Mouse (Mus musculus): ENCODE data around the gene Vsx2. TPM values are rescaled to one million over a fixed set of nuclear protein-coding genes. Genes with fewer than 3 reads are reported as not detected.

Vsx2 gene
- total RNA-seq, 2 experiments from 2014 or later, result not detected

DNA sequence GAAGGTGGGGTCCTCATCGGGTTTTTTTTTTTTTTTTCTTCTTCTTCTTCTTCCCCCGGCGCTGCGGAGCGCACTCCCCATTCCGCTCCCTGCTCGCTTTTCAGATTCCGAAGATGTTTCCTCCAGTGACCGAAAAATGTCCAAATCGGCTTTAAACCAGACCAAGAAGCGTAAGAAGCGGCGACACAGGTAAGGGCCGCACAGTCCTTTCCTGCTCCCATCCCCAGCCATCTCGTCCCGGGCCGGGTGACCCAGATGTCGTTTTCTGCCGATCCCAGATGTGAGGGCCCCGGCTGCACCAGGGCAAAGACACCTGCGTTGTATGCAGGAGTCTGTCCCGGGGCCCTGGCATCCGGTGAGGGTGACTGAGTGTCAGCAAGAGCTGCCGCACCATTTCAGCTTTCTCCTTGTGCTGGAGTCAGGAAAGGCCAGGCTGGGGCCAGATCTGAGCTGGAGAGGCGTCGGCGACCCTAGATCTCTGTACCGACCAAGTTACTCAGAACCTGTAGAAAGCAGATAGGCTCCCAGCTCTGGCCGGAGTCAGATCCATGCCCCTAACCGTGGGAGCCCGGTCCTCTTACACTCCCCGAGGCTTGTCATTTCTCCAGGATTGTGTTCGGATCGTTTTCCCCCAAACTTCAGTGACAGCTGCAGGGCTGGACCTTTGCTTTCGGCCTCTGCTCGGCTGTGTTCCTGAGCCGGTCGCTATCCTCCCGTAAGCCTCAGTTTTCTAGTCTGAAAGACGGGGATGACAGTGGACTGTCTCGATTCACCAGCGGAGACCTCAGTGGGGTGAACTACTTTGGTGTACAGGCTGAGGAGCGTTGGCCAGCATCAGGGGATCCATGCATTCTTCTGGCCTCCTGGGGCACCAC is 2.1 kb downstream of the Vsx2 start:
- DNase-seq, result peak in 1 of 2 experiments; percentile 16
- intact Hi-C loops (cut with DNase I), result no loop called here

DNA sequence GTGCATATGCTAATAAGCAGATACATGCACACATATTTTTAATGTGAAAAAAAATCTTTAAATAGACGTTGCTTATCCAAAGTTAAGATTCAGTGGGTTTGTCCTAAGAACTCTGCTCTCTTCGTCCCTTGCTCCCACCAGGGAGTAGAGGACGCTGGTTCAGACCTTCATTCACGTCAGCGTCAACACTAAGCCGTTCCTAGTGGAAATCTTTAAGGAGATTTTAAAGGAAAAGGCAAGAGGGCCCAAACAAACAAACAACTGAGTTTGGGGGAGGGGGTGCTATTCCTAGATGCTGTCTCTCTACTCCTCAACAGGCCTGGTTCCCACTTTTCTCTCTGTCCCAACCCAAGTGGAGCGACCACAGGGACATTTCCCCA is 2.8 kb downstream of the Vsx2 start:
- intact Hi-C loops (cut with DNase I), result no loop called here
- no peak for DNase-seq

DNA sequence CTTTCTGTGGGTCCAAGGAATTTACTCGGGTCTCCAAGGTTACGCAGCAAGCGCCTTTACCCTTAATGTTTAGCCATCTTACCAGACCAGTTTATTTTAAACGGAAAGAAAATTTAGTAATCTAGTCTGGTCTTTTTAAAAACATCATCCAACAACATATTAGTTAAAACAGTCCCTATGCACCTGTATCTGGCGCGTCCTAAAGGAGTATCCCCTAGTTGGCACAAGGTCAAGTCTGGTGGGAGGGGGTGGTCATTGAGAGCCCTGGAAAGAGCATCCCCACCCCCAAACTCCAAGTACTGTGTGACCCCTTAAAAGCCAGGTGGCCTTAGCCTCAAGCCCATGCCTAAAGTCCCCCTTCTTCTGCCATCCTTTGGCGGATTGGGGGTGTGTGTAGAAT is 3.5 kb downstream of the Vsx2 start:
- no peak for DNase-seq
- intact Hi-C loops (cut with DNase I), result no loop called here

DNA sequence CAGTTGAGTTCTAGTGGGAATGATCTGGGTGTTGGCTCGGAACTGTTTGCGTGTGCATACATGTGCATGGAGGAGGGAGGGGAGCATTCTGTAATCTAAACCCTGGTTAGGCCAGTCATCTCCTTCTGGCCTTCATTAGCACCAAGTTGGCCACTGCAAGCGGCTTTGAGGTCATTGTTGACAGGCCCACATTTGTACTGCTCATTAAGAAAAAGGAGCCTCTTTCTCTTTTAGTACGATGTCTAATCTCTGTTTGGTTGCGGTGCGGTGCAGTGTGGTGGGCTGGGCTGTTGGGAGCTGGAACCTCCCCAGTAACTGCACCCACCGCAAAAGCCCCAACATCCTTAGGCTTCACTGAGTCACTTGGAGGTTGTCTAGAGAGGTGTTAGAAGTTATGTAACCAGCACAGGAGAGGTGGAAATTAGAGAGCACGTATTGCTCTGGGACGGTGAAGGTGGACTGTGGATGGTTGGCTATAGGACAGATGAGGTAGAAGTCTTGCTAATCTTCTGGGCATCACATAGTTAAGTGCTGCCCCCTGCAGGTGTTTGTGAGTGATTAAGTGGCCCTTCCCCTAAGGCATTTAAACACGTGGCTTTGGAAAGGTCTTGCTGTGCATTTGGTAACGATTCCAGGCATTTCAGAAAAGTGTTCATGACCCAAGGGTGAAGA is 8.3 kb downstream of the Vsx2 start:
- DNase-seq, result no peak
- intact Hi-C loops (cut with DNase I), result no loop called here

DNA sequence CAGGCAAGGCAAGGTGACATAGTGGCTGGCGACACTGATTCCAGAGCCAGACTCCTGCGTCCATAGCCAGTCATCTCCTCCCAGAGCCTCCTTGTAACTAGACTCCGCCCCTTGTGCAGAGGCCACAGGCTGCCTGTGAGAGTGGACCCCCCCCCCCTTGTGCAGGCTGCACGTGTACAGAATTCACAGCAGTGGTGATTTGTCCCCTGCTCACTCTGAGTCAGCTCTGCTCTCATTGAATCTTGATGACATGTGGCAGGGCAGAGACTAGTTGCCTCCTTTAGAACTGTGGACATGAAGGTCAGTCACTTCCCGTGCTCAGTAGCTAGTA is 8.8 kb downstream of the Vsx2 start:
- no peak for DNase-seq
- intact Hi-C loops (cut with DNase I), result no loop called here

DNA sequence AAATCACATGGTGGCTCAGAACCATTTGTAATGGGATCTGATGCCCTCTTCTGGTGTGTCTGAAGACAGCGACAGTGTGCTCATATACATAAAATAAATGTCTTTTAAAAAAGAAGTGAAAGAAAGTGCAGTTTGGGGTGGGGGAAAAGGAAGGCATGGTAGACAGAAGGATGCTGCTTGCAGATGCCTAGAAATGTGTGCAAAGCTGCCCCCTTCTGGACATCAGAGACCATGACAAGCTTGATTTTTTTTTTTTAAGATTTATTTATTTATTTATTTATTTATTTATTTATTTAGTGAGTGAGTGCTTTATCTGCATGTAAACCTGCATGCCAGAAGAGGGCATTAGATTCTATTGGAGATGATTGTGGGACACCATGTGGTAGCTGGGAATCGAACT is 11.7 kb downstream of the Vsx2 start:
- DNase-seq, result no peak
- intact Hi-C loops (cut with DNase I), result no loop called here

DNA sequence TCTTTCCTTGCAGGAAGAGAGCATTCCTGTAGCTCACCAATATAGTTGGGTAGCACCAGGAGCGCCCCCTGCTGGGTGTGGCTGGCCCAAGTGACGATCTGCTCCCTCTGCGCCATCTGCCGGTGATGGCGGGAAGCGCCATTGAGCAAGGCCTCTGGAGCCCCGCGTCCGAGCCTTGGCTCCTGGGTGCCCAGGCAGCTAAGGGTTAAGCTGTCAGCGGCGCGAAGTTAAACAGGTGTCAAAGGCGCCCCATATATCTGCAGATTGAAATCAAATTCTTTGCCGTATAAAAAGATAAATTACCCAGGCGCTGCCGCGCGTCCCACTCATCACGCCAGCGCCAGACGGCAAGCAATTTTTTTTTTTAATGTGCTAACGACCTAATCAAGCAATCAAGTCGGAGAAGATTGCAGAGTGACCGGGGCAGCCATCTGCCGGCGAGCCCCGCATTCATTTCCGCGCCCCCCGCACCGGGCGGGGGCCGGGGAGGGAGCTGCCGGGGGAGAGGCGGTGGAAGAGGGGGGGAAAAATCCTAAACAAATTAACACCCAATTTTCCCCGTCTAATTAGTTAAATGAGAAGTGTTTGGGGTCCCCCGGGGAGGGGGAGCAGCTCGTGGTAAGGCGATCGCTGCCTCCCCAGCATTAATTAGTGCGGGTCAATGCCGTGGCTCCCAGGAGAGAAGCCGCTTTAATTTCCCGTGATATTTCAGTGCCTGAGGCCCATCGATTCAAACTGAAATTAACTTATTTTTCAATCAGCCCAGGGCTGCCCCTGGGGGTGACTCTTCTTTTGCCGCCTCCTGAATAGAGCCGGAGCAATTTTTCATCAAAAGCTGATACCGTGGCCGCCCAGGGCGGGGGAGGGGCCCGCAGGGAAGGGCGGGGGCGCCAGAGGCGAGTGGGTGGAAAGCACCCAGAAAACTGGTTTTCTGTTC is 20.5 kb downstream of the Vsx2 start:
- intact Hi-C loops (cut with DNase I), result loop anchor here (1.0 to 5.0 kb wide), 2 partner anchors 43 to 121 kb away; no protein-coding TSS in a partner anchor
- DNase-seq, result peak; percentile 92 to 97

DNA sequence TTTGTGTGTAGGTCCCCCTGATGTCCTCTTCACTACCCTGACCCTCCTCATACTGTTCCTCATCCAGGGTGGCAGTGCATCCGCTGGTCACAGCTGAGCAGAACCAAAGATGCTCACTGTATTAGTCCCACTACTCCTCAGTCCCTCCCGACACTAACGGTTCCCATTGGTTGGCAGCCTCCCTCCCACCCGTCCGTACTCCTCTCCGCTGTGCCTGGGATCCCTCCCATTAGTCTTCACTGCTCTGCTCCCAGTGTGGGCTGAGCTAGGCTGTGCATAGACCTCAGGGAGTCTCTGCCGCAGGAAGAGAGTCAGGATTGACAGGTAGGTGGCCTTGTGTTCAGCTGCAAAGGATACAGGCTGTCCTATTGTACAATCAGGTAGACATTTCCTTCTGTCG is 28.8 kb downstream of the Vsx2 start:
- intact Hi-C loops (cut with DNase I), result no loop called here
- no peak for DNase-seq

DNA sequence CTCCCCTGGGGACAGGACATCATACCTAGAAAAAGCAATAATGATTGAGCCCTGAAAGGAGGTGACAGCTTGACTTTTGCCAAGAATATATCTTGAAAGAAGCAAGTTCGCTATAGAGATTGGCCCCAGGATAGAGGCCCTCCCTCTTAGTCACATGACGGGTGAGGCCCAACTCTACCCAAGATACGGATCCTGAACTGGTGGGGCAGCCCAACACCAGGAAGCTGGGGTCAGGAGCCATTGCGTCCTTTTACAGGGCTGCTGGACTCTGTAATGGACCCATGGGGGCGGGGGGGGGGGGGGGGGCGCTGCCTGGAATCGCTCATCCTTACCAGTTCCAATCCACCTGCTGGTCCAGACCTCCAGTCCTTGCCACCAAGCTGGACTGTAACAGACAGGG is 34.4 kb downstream of the Vsx2 start:
- no peak for DNase-seq
- intact Hi-C loops (cut with DNase I), result no loop called here

DNA sequence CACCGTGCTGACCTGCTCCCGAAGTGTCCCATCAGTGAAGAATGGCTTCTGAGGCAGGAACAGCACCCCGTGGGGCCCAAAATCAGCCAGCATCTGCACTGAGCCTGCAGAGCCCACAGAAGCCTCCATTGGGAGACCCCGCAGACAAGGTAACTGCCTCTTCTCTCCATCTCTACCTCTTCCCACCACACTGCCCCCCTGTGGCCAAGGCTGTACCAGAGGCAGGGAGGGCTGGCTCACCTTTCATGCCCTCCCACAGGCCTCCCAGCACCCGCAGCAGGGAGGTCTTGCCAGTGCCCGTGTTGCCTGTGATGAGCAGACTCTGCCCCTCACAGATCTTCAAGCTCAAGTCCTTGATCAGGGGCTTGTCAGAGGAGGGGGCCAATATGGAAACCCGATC is 36.3 kb downstream of the Vsx2 start:
- no peak for DNase-seq
- intact Hi-C loops (cut with DNase I), result no loop called here

DNA sequence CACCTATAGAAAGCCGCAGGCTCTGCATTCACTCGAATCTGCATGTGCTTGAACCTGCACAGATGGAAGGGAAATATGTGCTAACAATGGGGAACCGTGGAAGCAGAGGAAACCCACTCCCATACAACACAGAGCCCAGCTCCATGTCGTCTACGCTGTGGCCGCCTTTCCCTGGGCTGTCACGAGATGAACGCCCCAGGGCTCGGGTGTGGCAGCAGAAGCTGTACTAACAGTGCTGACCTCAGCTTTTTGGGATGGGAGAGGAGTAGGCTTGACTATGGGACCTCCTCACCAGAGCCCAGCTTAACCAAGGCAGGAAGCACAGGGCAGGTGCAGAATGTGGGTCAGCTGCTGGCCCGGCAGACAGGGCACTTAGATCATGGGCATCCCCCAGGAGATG is 42.2 kb downstream of the Vsx2 start:
- no peak for DNase-seq
- intact Hi-C loops (cut with DNase I), result loop anchor here (10.0 kb wide), 1 partner anchor 363 kb away; the partner anchor contains the start of genes Arel1 and Fcf1

DNA sequence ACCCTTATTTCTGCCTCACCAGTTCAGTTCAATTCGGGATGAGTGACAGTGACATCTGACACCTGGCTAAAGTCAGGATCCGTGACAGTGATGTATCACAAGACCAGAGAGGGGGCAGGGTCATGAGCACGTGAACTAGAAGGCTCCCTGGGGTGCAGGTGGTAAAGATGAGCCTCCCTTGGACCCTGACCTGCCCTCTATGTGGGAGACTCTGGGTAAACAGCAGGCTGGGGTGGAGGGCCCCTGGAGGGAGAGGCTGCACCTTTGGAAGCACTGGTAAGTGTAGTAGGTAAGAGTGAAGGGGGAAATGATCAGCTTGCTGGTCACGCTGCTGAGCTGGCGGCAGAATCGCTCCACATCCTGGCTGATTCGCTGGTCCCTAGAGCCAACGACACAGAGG is 43.0 kb downstream of the Vsx2 start:
- intact Hi-C loops (cut with DNase I), result loop anchor here (10.0 kb wide), 1 partner anchor 362 kb away; the partner anchor contains the start of genes Arel1 and Fcf1
- no peak for DNase-seq

DNA sequence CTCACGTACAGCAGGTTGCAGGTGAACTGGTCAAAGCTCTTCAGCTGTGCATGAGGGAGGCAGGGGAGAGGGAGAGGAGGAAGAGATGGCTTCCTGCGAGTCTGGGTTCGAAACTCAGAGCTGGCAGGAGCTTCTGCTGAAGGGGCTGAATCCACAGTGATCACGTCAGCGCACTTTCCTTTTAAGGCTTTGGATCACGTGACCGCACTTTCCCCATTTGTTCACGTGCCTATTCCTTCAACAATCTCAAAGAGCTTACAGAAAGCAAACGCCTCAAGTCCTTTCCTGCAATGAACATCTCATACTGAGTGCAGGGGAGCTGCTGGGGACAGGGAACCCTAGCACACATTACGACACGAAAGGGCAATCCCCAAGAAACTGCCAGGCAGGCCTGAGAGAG is 44.4 kb downstream of the Vsx2 start:
- no peak for DNase-seq
- intact Hi-C loops (cut with DNase I), result loop anchor here (10.0 kb wide), 1 partner anchor 361 kb away; the partner anchor contains the start of genes Arel1 and Fcf1

DNA sequence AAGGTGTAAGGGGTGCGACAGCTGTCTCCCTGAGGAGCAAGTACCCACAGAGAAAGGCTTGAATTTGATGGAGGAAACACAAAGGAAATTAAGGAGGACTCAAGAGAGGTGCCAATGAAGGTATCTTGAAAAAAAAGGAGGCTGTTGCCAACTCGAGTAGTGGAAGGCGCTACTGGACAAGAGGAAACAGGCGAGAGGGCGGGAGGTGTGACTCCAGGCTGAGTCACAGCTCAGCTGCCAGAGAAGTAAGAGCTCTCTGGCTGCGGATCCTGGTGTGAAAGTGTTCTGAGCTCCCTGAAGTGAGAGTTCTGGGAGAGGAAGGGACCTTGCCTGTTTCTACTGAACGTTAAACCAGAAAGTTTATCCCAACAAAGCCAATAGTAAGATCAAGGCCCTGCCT is 45.0 kb downstream of the Vsx2 start:
- no peak for DNase-seq
- intact Hi-C loops (cut with DNase I), result loop anchor here (10.0 kb wide), 1 partner anchor 360 kb away; the partner anchor contains the start of genes Arel1 and Fcf1

DNA sequence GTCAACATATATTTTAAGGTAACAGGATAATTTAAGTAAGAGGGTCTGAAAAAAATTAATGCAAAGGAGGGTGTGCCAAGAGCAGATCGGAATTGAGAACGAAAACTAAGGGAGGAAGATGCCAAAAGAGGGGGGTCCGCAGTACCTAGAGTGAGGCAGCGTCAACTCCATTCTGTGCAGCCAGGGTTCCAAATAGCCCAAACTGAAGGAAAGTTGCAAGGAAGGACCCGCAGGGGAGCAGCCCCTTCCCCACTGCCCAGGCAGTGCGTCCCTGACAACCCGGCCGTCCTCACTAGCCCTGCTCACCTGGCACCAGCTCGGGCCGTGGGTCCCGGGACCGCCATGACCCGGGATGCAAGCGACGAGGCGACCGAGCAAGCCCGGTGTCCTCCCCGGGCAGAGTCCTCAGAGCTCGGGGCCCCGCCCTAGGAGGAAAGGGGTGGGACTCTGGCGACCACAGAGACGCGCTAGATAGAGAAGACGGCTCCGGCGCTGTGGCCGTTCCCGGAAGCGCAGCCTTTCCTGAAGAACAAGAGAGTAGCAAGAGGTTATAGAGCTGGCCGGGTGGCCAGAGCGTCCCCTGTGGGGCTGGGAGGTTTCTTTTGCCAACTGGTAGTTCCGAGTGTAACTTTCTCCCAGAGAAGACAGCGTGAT is 47.5 kb downstream of the Vsx2 start, which contains the start of gene Abcd4:
Gene Abcd4, minus strand, starts transcription at position 437 of the 654 bp plus-strand sequence.
- intact Hi-C loops (cut with DNase I), result loop anchor here (10.0 kb wide), 1 partner anchor 358 kb away; the partner anchor contains the start of genes Arel1 and Fcf1
- DNase-seq, result peak; percentile 90 to 93

DNA sequence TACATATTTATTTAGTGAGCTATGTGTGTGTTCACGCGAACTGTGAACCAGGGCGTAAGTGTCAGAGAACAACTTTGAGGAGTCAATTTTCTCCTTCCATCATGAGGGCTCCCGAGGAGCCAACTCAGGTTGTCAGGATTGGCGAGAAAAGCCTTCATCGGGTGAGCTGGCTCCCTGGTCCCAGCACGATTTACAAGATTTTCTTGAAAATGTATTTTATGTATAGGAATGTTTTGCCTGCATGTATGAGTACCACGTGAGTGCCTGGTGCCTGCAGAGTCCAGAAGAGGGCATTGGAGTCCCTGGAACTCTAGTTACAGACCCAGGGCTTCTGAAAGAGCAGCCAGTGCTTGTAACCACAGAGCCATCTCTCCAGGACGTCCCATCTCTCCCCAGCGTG is 48.1 kb downstream of the Vsx2 start:
- intact Hi-C loops (cut with DNase I), result loop anchor here (10.0 kb wide), 1 partner anchor 357 kb away; the partner anchor contains the start of genes Arel1 and Fcf1
- DNase-seq, result no peak

DNA sequence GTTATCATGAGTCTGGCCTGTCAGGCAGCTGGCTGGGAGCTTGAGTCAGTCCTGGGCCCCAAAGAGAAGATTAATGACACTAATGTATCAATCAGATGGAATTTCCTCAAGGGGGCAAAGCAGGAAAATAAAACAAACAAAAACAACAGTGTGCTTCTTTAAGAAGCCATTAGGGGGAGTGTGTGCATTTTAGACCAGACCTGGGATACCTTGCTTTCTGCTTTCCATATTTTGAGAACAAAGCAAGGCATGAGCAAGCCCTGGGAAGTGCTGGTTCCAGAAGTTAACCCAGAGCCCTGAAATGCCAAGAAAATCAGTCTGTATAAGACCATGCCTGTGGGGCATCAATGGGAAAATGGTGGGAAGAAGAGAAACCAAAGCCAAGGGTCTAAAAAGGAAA is 51.4 kb downstream of the Vsx2 start:
- intact Hi-C loops (cut with DNase I), result no loop called here
- no peak for DNase-seq

DNA sequence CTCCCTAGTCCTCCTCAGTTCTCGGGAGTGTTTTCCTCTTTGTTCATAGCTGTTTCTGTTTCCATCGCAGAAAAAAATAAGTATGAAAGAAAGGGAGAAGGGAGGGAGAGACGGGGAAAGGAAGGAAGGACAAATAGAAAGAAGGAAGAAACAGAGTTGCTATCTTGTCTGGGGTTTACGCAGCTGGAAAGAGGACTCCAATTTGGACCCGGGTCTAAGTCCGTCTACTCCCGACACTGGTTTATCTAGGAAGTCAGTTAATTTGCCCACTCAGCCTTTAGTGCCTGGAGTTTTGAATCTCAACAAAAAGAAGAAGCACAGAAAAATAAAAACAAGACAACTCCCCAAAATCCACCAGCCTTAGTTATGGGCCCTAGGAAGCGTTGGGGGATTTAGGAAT is 55.0 kb downstream of the Vsx2 start:
- intact Hi-C loops (cut with DNase I), result no loop called here
- DNase-seq, result no peak

DNA sequence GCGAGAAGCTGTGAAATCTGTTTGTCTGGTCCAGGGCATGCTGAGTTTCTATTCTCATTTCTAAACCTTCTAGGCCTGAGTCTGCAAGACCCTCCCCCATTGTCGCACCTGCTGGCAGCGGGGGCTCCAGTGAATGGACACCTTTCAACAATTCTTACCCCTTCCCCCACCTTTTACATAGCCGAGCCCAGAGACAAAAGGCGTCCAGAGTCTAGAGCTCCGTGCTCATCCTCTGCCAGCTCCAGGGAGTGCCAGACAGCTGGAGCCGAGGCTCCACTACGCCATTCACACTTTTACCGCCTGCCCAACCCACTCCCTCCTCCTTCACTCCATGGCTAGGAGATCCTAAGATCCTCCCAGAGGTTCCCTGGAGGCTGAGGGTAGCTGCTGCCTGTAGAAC is 55.6 kb downstream of the Vsx2 start:
- intact Hi-C loops (cut with DNase I), result no loop called here
- no peak for DNase-seq

DNA sequence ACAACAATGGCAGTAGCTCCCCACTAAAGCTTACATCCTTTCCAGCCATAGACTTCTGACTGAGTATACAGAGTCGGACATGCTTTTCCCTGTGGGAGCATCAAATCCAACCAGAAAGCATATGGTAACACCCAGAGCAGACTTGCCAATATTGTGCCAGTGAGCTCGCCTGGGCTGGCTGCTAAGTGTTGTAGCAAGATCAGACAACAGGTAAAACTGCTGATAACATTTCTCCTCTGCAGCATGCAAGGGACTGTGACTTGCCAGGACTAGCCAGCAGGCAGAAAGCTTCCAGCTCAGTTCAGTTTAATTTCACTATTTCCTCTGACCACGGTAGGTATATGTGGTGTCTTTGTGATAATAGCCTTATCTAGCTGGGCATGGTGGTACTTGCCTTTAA is 62.3 kb downstream of the Vsx2 start:
- DNase-seq, result no peak
- intact Hi-C loops (cut with DNase I), result no loop called here
